Mouse (Mus musculus): Measurements from ENCODE around the gene Nr3c2. TPM values are rescaled to one million over a fixed set of nuclear protein-coding genes. Genes with fewer than 3 reads are reported as not detected.

The Nr3c2 gene
- polyA plus RNA-seq, 1 experiment = 7.6 TPM

DNA sequence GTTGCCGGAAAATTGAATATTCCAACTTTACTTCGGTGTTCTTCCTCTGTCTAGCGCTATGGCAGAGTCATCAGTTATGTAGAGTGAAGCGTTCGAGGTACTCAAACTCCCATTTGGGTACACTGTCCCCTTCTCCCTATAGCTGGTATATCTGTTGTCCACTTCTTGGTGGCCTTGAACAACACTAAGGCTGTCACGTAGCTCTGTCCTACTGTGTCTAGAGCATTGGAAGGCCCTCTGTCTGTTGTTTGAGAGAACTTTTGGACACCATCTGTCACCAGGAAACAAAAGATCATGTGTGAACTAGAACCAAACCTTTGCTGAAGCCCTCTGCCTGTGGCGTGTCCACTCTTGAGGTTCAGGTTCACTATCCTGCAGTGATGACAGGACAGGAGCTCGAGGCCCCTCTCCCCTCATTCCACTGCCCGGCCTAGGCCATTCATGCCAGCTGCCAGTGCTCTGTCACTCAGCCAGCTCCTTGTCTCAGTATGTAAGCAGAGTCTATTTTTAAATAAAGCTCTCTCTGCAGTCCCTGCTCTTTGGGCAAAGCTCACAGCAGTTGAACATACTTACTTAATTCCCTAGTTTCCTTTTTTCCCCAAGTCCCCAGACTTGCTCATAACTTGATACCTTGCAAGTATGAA, 72.6 kb downstream of the Nr3c2 start:
- DNase-seq = no peak
- no peaks in the 10 kb centered on the region for H3K27me3 ChIP-seq (replicated peaks; ENCODE audit: control insufficient read depth, insufficient read depth, low read length)
- no peak overlapping the region for H3K4me3 ChIP-seq (ENCODE audit: insufficient read depth, low read depth, low read length)
- no peak for TF ChIP-seq POLR2A (IDR thresholded peaks at IDR 0.05; ENCODE audit: low read depth, low read length)
- H3K36me3 ChIP-seq (ENCODE audit: control insufficient read depth, insufficient read depth, low read length) = no peaks in the 10 kb centered on the region
- WGBS = 74% methylated on average over 9 of the region's 9 CpGs
- H3K27ac ChIP-seq (ENCODE audit: insufficient read depth, low read depth, low read length) = no peak overlapping the region
- H3K4me1 ChIP-seq (ENCODE audit: control insufficient read depth, insufficient read depth, low read length) = 0 out of 2 replicates have a peak, but pooled peaks cover 3% of the 10 kb centered on the region

DNA sequence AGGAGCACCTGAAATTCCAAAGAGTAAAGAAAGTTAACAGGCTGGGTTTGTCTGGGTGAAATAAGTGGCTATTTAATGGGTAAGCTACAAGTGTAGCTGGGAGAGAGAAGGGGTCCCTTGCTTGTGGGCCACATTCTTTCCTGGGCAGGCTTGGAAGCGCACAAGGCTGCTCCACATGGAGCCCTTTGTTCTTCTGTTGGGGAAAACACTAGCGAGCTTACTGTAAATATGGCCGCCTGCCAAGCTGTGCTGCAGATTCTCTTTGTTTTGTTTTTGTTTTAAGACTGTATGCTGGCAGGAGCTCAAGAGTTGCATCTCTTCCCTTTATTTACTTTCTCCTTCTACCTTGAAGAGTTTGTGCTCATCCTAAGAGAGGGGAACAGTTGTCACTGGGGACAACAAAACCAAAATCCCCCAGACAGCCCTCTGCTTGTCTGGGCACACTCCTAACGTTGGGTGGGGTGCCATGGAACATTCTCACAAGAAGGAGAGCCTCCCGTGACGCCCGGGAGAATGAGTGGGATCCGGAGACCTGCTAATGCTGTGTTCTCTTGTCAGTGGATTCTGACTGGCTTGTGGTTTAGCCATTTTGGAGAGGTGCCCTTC, 73.8 kb downstream of the Nr3c2 start:
- WGBS = 61% methylated on average over 8 of the region's 8 CpGs
- Histone ChIP-seq H3K4me1 (ENCODE audit: control insufficient read depth, insufficient read depth, low read length) (0 out of 2 replicates have a peak, but pooled peaks cover 3% of the 10 kb centered on the region), H3K27ac (ENCODE audit: insufficient read depth, low read depth, low read length) (no peak overlapping the region; the same call in 1 of the 2 replicates), H3K27me3 (replicated peaks; ENCODE audit: control insufficient read depth, insufficient read depth, low read length) (no peaks in the 10 kb centered on the region), H3K4me3 (ENCODE audit: insufficient read depth, low read depth, low read length) (no peak overlapping the region), H3K36me3 (ENCODE audit: control insufficient read depth, insufficient read depth, low read length) (no peaks in the 10 kb centered on the region)
- peak; percentile 49 for DNase-seq
- no peak for TF ChIP-seq POLR2A (IDR thresholded peaks at IDR 0.05; ENCODE audit: low read depth, low read length)
- TF ChIP-seq CTCF (conservative IDR thresholded peaks at IDR 0.05; ENCODE audit: insufficient read depth, insufficient read length, low read depth, low read length) = no peak

DNA sequence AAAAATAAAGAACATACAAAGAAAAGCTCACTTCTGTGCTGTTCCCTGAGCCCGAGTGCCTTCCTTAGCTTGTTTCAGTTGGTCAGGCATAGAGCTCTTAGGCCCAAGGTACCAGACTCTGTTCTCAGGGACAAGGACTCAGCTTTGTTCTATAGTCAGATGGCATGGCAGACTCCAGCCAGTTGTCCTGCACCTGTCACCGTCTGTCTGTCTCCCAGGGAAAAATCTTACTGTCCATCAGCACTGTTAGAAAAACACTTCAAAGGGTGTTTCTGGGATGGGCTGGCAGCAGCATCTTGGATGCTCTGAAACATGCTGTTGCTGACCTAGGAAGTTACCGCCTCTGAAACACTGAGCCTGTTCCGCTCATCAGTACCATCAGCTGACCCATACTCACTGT, 78.7 kb downstream of the Nr3c2 start:
- WGBS = 87% methylated on average over 4 of the region's 4 CpGs
- Histone ChIP-seq H3K4me3 (ENCODE audit: insufficient read depth, low read depth, low read length) (no peak overlapping the region), H3K36me3 (ENCODE audit: control insufficient read depth, insufficient read depth, low read length) (no peaks in the 10 kb centered on the region), H3K27me3 (replicated peaks; ENCODE audit: control insufficient read depth, insufficient read depth, low read length) (no peaks in the 10 kb centered on the region), H3K4me1 (ENCODE audit: control insufficient read depth, insufficient read depth, low read length) (0 out of 2 replicates have a peak, but pooled peaks cover 1% of the 10 kb centered on the region), H3K27ac (ENCODE audit: insufficient read depth, low read depth, low read length) (no peak overlapping the region)
- DNase-seq = no peak
- TF ChIP-seq POLR2A (IDR thresholded peaks at IDR 0.05; ENCODE audit: low read depth, low read length) = no peak
- no peak for TF ChIP-seq CTCF (conservative IDR thresholded peaks at IDR 0.05; ENCODE audit: insufficient read depth, insufficient read length, low read depth, low read length)

DNA sequence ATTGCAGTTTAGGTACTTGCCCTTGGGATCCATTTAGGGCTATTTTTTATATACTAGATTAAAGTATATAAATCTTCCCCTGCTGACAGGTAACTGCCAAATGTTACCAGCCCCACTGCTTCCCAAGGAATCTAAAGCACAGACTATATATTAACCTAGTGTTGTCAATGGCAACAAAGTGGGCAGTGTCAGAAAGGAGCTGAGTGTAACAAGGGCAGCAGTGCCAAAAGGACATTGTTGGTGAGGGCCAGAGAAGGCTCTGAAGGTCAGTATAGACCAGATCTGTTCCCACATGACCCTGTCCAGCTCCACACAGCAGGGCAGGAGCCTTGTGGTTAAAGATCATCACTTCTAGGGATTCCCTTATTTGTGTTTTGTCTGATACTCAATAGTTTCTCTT, 84.8 kb downstream of the Nr3c2 start:
- Histone ChIP-seq H3K27me3 (replicated peaks; ENCODE audit: control insufficient read depth, insufficient read depth, low read length) (no peaks in the 10 kb centered on the region), H3K4me3 (ENCODE audit: insufficient read depth, low read depth, low read length) (no peak overlapping the region), H3K4me1 (ENCODE audit: control insufficient read depth, insufficient read depth, low read length) (peaks cover 15% of the 10 kb centered on the region; the same call in 1 of the 2 replicates), H3K36me3 (ENCODE audit: control insufficient read depth, insufficient read depth, low read length) (no peaks in the 10 kb centered on the region), H3K27ac (ENCODE audit: insufficient read depth, low read depth, low read length) (no peak overlapping the region)
- TF ChIP-seq POLR2A (IDR thresholded peaks at IDR 0.05; ENCODE audit: low read depth, low read length) = no peak
- no peak for TF ChIP-seq CTCF (conservative IDR thresholded peaks at IDR 0.05; ENCODE audit: insufficient read depth, insufficient read length, low read depth, low read length)
- peak; percentile 7 for DNase-seq

DNA sequence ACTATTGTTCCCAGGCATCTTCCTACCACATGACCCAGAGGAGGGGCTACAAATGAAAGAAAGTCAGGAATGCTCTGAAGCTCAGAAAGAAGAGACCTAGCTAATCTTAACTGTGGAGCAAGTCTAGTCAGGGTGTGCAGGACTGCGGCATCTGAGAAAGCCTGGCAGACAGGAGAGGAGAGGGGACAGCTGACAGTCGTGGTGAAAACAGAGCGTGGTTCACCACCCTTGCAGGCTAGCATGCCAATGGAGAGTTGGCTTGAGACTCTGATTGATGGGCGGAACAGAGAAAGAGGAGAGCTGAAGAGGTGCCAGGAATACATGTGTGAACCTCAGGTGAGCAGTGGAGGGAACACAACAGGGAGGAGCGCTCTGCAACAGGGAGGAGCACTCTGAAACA, 85.6 kb downstream of the Nr3c2 start:
- Histone ChIP-seq H3K27me3 (replicated peaks; ENCODE audit: control insufficient read depth, insufficient read depth, low read length) (no peaks in the 10 kb centered on the region), H3K4me1 (ENCODE audit: control insufficient read depth, insufficient read depth, low read length) (peaks cover 15% of the 10 kb centered on the region; the same call in 1 of the 2 replicates), H3K27ac (ENCODE audit: insufficient read depth, low read depth, low read length) (no peak overlapping the region; the same call in 1 of the 2 replicates), H3K4me3 (ENCODE audit: insufficient read depth, low read depth, low read length) (no peak overlapping the region), H3K36me3 (ENCODE audit: control insufficient read depth, insufficient read depth, low read length) (no peaks in the 10 kb centered on the region)
- no peak for TF ChIP-seq POLR2A (IDR thresholded peaks at IDR 0.05; ENCODE audit: low read depth, low read length)
- TF ChIP-seq CTCF (conservative IDR thresholded peaks at IDR 0.05; ENCODE audit: insufficient read depth, insufficient read length, low read depth, low read length) = no peak
- 84% methylated on average over 5 of the region's 5 CpGs for WGBS
- DNase-seq = no peak

DNA sequence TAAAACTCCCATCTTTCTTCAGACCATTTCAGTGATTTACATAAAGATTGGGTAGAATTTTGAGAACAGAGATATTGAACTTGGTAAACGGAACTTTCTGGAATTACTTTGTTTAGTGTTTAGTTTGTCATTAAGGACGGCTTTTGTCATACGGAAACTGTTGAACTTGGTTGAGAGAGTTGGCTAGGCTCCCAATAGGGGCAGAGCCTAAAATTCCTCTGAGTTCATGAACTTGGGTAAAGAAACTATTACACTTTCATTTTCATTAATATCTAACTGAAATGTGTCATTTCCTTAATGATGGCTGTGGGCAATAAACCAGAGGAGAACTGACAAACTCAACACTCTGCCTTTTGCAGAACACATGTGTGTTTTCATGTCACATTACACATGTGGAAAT, 88.6 kb downstream of the Nr3c2 start:
- DNase-seq = peak; percentile 87
- Histone ChIP-seq H3K27me3 (replicated peaks; ENCODE audit: control insufficient read depth, insufficient read depth, low read length) (no peaks in the 10 kb centered on the region), H3K4me1 (ENCODE audit: control insufficient read depth, insufficient read depth, low read length) (peaks cover 15% of the 10 kb centered on the region; the same call in 1 of the 2 replicates), H3K36me3 (ENCODE audit: control insufficient read depth, insufficient read depth, low read length) (no peaks in the 10 kb centered on the region), H3K27ac (ENCODE audit: insufficient read depth, low read depth, low read length) (no peak overlapping the region), H3K4me3 (ENCODE audit: insufficient read depth, low read depth, low read length) (no peak overlapping the region)
- TF ChIP-seq POLR2A (IDR thresholded peaks at IDR 0.05; ENCODE audit: low read depth, low read length) (no peak), CTCF (conservative IDR thresholded peaks at IDR 0.05; ENCODE audit: insufficient read depth, insufficient read length, low read depth, low read length) (no peak)
- 5% methylated on average over 3 of the region's 3 CpGs for WGBS

DNA sequence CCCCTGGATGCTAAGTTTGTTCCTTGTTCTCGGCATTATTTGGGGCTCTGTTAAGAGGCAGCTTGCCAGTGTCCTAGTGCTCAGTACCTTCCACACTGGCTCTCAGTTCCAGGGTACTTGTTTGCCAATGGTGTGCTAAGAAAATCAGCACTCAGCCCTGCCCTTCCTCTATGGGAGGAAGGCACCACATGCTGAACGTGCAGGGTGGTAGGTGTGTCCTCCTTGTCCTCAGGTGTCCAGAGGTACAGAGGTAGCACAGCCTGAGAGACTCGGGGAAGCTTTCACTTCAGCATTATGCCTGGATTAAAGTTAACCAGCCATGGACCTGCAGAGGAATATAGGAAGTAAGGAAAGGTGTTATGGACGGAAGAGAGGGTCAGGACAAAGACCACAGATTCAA, 99.0 kb downstream of the Nr3c2 start:
- no peak overlapping the region for H3K27ac ChIP-seq (ENCODE audit: insufficient read depth, low read depth, low read length)
- WGBS = 69% methylated on average over 4 of the region's 4 CpGs

More for the DNA sequence above, 99.0 kb downstream of the Nr3c2 start:
- H3K4me3 ChIP-seq (ENCODE audit: insufficient read depth, low read depth, low read length) = no peak overlapping the region
- H3K4me1 ChIP-seq (ENCODE audit: control insufficient read depth, insufficient read depth, low read length) = no peaks in the 10 kb centered on the region
- TF ChIP-seq POLR2A (IDR thresholded peaks at IDR 0.05; ENCODE audit: low read depth, low read length) (no peak), CTCF (conservative IDR thresholded peaks at IDR 0.05; ENCODE audit: insufficient read depth, insufficient read length, low read depth, low read length) (no peak)
- no peaks in the 10 kb centered on the region for H3K27me3 ChIP-seq (replicated peaks; ENCODE audit: control insufficient read depth, insufficient read depth, low read length)
- H3K36me3 ChIP-seq (ENCODE audit: control insufficient read depth, insufficient read depth, low read length) = no peaks in the 10 kb centered on the region
- DNase-seq = no peak

All from kidney, adult 2 months (tissue).